Mouse (Mus musculus) ZHBTc4 (cell line): ENCODE measurements around the gene Gpr22.

ENCODE experiments used
- DNase-seq: peaks from one replicate; pipeline ENCODE4 v3.0.0-alpha.2; 2011; ENCODE audit warnings: low read depth, low spot score

The Gpr22 gene

DNA sequence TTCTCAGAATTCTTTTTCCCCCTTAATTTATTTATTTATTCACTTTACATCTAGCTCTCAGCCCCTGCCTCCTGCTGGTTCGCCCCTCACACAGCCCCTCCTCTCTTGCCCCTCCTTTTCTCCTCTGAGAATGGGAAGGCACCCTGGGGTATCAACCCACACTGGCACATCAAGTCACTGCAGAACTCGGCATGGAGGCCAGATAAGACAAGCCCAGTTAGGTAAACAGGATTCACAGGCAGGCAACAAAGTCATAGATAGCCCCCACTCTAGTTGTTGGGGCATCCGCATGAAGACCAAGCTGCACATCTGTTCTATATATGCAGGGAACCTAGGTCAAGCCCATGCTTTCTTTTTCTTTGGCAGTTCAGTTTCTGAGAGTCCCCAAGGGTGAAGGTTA is 46.6 kb downstream of the Gpr22 start:
- DNase-seq, result no peak

DNA sequence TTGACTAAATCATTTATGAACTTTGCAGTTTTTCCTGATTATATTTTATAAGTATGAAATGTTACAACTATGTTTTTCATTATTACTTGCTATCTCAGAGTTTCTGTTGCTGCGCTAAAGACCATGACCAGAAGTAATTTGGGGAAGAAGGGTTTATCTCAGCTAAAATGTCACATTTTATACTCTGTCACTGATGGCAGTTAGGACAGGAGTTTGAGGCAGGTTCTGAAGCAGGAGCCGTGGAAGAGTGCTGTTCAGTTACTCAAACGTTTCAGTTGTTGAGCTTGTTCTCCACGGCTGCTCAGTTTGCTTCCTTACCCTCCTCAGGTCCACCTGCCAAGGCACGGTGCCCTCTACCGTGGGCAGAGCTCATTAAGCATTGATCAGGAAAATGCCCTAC is 47.7 kb downstream of the Gpr22 start:
- DNase-seq, result no peak
